Mouse (Mus musculus): ENCODE results near the gene Slc25a24. TPM values are rescaled to one million over a fixed set of nuclear protein-coding genes. Genes with fewer than 3 reads are reported as not detected.
A peak's percentile ranks its signal among the peaks of the same experiment; 100 is the strongest.

The Slc25a24 gene
- total RNA-seq, 2 experiments from 2014 or later, result 2.4 to 2.7 TPM

DNA sequence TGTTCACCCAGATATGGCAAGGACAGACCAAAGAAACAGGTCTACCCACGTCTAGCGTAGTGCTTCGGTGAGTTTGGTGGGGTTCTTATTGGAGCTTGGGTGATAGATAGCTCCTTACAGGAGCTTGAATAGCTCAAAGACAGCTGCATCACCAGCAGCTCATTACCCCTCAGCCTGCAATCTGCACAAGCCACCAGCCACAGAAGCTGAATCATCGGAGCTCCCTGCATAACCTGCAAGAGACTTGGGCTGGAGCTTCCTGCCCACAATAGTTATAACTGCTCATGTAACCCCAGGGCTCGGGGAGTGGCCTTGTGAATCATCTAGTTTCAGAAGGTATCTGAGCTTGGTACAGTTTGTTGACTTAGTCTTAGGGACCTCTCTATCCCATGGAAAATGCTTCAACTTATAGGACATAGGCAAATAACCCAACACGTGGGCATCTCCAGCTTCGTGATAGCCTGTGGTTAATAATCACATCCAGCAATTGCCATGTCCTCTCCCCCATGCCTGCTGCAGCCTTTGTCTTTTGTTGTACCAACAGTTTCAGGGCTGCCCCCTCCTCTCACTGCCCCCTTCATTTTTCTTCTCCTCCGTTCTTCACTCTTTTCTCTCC lies 42.4 kb downstream of the Slc25a24 start:
- DNase-seq (ENCODE audit: low spot score in 2 of 2), result no peak
- intact Hi-C loops (cut with DNase I), result no loop called here

DNA sequence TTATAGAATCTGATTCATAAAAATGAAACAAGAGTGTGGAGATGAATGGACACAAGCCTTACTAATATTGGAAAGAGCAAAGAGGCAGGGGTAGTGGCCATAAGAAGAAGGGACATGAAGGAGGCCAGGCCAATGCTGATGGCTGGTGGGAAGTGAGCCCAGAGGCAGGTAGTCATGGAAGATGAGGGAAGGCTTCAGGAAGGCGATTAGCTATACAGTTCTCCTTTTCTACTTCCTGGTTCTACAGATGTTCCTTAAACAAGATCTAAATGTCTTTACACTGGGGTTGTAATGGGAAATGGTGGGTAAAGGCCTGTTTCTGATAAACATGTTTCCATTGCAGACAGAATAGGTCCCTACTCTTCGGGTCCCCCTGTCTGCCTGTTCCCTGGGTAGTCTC lies 46.2 kb downstream of the Slc25a24 start:
- no peak for DNase-seq (ENCODE audit: low spot score in 2 of 2)
- intact Hi-C loops (cut with DNase I), result no loop called here

DNA sequence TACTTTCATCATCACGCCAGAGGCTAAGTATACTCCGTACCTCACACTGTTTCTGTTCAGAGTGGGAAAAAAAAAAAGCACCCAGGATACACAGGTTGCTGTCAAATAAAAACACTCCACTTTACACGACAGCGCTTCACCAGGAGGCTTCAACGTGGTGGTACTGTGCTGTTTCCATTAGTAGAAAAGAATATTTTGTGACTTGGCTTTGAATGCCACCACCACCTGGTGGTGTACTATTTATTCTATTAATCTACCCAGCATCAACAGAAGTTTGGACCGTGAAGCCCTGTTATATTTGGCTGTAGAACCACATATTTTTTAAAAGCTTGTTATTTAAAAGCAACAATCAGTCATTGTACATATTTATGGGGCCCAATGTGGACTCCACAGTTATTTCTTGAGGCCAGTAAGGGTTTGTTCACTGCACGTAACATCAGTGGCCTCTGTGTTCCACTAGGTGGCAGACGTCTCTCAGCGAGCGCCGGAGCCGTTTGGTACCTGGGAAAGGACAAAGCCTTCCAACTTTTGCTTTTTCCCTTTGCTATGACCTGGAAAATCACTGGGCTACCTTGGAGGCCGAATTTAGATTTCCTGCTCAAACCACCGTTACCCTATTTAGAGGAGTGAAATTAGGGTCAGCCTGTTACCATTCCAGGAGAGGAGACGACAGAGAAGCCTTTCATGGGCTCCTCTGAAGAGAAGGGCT lies 48.3 kb downstream of the Slc25a24 start:
- intact Hi-C loops (cut with DNase I), result loop anchor here (1.0 kb wide), 1 partner anchor 320 kb away; no protein-coding TSS in a partner anchor
- DNase-seq (ENCODE audit: low spot score in 2 of 2), result peak; percentile 64 to 71

GRCm38 (mm10) chr3:109174394-109174793 lies 51.4 kb downstream of the Slc25a24 start:
- DNase-seq (ENCODE audit: low spot score in 2 of 2), result no peak
- intact Hi-C loops (cut with DNase I), result no loop called here

DNA sequence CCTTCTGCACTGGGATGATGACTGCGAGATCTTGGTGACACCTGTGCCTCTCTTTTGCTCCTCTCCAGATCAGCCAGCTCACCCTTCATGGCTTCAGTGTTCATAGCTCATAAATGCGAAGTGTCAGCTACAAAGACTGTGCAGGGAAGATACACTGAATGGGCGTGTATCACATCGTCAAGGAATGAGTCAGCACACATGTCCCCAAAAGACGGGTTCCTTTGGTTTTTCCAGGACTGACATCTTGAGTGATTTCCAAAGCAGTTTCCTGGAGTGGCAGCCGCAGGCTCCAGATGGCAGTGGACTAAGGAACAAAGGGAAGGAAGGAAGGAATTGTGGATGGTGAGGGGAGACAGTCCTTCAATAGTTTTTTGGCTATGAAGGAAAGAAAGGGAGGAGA lies 55.8 kb downstream of the Slc25a24 start:
- DNase-seq (ENCODE audit: low spot score in 2 of 2), result no peak
- intact Hi-C loops (cut with DNase I), result no loop called here

DNA sequence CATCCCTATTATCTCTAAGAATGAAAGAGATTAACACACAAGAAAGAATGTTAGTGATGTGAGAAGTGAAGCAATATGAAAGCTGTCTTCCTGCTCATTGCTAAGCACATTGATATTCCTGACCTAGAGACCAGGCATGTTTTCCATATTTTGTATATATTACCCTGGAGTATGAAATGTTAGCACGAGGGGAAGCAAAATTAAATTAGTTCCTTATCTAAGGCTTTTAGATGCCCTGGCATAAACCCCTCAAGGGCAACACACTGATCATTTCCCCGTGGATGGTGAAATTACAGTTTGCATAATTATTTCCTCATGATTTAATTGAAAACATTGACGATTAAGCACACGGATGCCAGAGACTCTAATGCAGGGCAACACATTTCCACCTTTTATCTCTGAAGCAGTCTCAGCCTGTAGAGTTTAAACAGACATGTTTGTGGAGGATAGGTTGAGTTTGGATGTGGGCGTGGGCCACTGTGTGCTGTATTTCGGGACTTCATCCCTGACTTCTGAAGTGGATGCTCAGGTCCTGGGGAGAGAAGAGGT lies 56.7 kb downstream of the Slc25a24 start:
- intact Hi-C loops (cut with DNase I), result no loop called here
- DNase-seq (ENCODE audit: low spot score in 2 of 2), result no peak

- intact Hi-C loops (cut with DNase I), result no loop called here
- no peak for DNase-seq (ENCODE audit: low spot score in 2 of 2)
Observed at GRCm38 (mm10) chr3:109196166-109196565, 73.2 kb downstream of the Slc25a24 start.

DNA sequence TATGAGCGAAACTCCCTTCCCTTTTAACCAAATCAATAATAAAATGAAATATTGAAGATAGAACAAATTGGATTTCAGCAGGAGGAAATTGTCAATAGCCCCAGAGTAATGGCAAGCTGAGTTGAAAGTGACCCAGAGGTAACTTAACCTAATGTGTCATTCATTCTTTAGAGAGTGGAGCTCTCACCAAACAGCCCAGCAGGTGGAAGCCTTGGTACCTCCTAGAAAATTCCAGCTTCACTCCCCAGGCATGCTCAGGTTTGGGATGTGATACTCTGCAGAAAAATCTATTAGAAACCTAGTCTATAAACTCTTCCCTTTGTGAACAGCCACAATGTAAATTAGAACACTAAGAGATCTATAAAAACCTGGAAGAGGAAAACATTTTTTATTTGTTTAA lies 76.3 kb downstream of the Slc25a24 start:
- DNase-seq (ENCODE audit: low spot score in 2 of 2), result no peak
- intact Hi-C loops (cut with DNase I), result no loop called here

DNA sequence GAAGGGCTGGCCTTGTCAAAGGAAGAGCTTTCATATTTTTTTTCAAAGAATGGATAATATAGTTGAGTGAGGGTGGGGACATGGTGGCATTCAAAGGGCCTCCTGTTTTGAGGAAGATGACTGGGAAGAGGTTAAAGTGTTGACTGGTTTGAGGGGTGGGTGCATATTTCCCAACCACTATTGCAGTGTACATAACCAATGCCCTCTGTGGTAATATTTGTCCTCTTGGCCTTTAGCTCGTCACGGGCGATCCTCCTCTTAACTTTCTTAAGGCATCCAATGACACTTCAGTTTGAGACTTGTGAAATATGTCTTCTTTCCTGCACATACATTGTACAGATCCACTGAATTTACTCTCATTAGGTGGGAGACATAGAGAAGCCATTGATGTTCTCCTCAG lies 89.4 kb downstream of the Slc25a24 start:
- no peak for DNase-seq (ENCODE audit: low spot score in 2 of 2)
- intact Hi-C loops (cut with DNase I), result no loop called here

GRCm38 (mm10) chr3:109216352-109216751 lies 93.4 kb downstream of the Slc25a24 start:
- intact Hi-C loops (cut with DNase I), result no loop called here
- no peak for DNase-seq (ENCODE audit: low spot score in 2 of 2)

Other genes with a start within 250 kb of the Slc25a24 start
- not detected for gene Fndc7, start 233.1 kb upstream of the Slc25a24 start, total RNA-seq (2021)
- gene Prpf38b, start 211.4 kb upstream of the Slc25a24 start, total RNA-seq (2021), result 10 to 100 TPM; 28.0 to 54.5 TPM
- gene Henmt1, start 183.3 kb upstream of the Slc25a24 start, total RNA-seq (2021), result 1 to 10 TPM; 1.3 to 2.3 TPM
- gene Gm9857, start 182.7 kb upstream of the Slc25a24 start, total RNA-seq (2021), result not detected
- 10 to 100 TPM; 33.3 to 36.6 TPM for gene Fam102b, start 95.5 kb upstream of the Slc25a24 start, total RNA-seq (2021)
- not detected for gene Slc25a54, start 42.7 kb upstream of the Slc25a24 start, total RNA-seq (2021)
- gene Vav3, start 217.5 kb downstream of the Slc25a24 start, total RNA-seq (2021), result 1 to 10 TPM; 4.2 to 9.0 TPM

Measured in left cerebral cortex, postnatal 36 days (tissue).